Mouse (Mus musculus) embryonic fibroblast, embryonic 13.5 days (primary cell): ENCODE measurements around the gene Vmn2r26.

ENCODE experiments used
- CTCF ChIP-seq: IDR thresholded peaks from 2 replicates; pipeline ENCODE4 v1.5.1; 2011; ENCODE audit warnings: mild to moderate bottlenecking, control low read depth, low read length, moderate library complexity, borderline replicate concordance; ENCODE audit not compliant: insufficient read depth
- POLR2A ChIP-seq: IDR thresholded peaks from 2 replicates; pipeline ENCODE4 v1.6.1; 2011; ENCODE audit warnings: low read depth, mild to moderate bottlenecking, control low read depth, low read length, moderate library complexity

DNA sequence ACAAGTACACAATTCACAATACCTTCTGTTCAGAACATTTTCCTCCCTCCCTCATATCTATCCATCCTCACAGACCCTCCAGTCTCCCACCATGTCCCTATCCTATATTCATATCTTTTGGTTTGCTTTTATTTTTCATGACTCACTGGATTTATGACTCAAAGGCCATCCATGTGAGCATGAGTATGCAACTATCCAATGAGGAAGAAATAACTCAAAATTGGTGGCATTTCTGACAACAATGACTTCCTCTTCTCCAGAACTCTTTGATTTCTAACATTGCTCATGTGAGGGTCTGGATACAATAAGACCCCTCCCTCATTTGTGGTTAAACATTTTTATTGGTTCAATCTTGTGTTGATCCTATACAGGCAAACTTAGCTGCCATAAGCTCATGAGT is 24.0 kb downstream of the Vmn2r26 start:
- TF ChIP-seq CTCF (no peak), POLR2A (no peak)
